Mouse (Mus musculus) heart, postnatal 36 days (tissue): ENCODE measurements at regions not wholly inside any gene's neighbourhood (a gene's known extent, or its start where the extent isn't known, plus 50 kb on each side); places are given as distances from the start of the nearest gene placed in this dataset.

Experiments
- DNase-seq, 2 experiments: peaks; one replicate each; pipeline ENCODE4 v3.0.0; 2021 to 2022
- intact Hi-C: fragments of 180-260 bp; cut with DNase I; formaldehyde crosslinking; loops from one replicate; pipeline ENCODE4 v1.15.1; 2025

- intact Hi-C loops, result loop anchor here (2.0 kb wide), 1 partner anchor 256 kb away; no protein-coding TSS in a partner anchor
- DNase-seq, result peak; percentile 7 to 26
Observed at GRCm38 (mm10) chrX:143996716-143997115, 63.6 kb upstream of the Dcx start.
